Mouse (Mus musculus) heart, postnatal 0 days (tissue): ENCODE results near the gene Zdhhc25. TPM values are rescaled to one million over a fixed set of nuclear protein-coding genes. Genes with fewer than 3 reads are reported as not detected.

Experiments used
- ATAC-seq: fragments of 200-750 bp; cut with Nextera tagmentation; 2 replicates; pipeline ENCODE4 v1.8.0; 2017; ENCODE audit warnings: low read depth, moderate number of reproducible peaks, moderate library complexity; ENCODE audit not compliant: insufficient read depth
- DNase-seq: peaks from one replicate; pipeline ENCODE4 v3.0.0-alpha.2; 2016; ENCODE audit warnings: low spot score
- H3K27ac ChIP-seq: fragments of 300-500 bp; sonication (generic); 2 replicates; pipeline ENCODE4 v1.5.1; 2014; ENCODE audit warnings: low read depth, mild to moderate bottlenecking
- H3K27me3 ChIP-seq: fragments of 300-500 bp; sonication (generic); 2 replicates; pipeline ENCODE4 v1.6.1; 2014; ENCODE audit warnings: low read length, mixed read lengths; ENCODE audit not compliant: control insufficient read depth, insufficient read depth
- H3K36me3 ChIP-seq: fragments of 300-500 bp; sonication (generic); replicated peaks from 2 replicates; pipeline ENCODE4 v1.6.1; 2014; ENCODE audit warnings: low read length, mixed read lengths; ENCODE audit not compliant: control insufficient read depth, insufficient read depth
- H3K4me1 ChIP-seq: fragments of 300-500 bp; sonication (generic); 2 replicates; pipeline ENCODE4 v1.6.1; 2014; ENCODE audit warnings: antibody characterized with exemption; ENCODE audit not compliant: control insufficient read depth, insufficient read depth
- H3K4me2 ChIP-seq: fragments of 300-500 bp; sonication (generic); 2 replicates; pipeline ENCODE4 v1.6.1; 2014; ENCODE audit warnings: low read depth, mild to moderate bottlenecking, low read length, moderate library complexity
- H3K4me3 ChIP-seq: fragments of 300-500 bp; sonication (generic); 2 replicates; pipeline ENCODE4 v1.5.1; 2014; ENCODE audit warnings: low read depth, low read length
- H3K9ac ChIP-seq: fragments of 300-500 bp; sonication (generic); replicated peaks from 2 replicates; pipeline ENCODE4 v1.6.1; 2014; ENCODE audit warnings: low read depth, low read length, mixed read lengths
- H3K9me3 ChIP-seq: fragments of 300-500 bp; sonication (generic); replicated peaks from 2 replicates; pipeline ENCODE4 v1.6.1; 2016; ENCODE audit warnings: low read length; ENCODE audit not compliant: control insufficient read depth
- CTCF ChIP-seq: IDR thresholded peaks from 2 replicates; pipeline ENCODE4 v1.5.1; 2016; ENCODE audit warnings: antibody characterized with exemption, control low read depth, low read depth
- EP300 ChIP-seq: IDR thresholded peaks from 2 replicates; pipeline ENCODE4 v1.6.1; 2016; ENCODE audit warnings: antibody characterized with exemption, low read depth
- WGBS: fragments of 180-500 bp; shearing (Covaris S2); extraction: QIAGEN DNeasy Blood & Tissue Kit; methylation state at CpG from one replicate; pipeline ENCODE4 v1.1.7; 2014; 5-methylcytosine and 5-hydroxymethylcytosine counted together
- polyA plus RNA-seq: library from polyadenylated mRNA; unstranded; fragments of >200 nt; fragmentation: Nextera tagmentation; extraction: Ambion mirVana; gene quantifications from 2 replicates; pipeline ENCODE4 v1.2.1, GENCODE M21; 2015
- total RNA-seq: library from RNA; depleted of rRNA; stranded (reverse); fragments of >200 nt; gene quantifications from 2 replicates; pipeline ENCODE4 v1.2.3, GENCODE M21; 2014; ENCODE audit warnings: low replicate concordance

The Zdhhc25 gene
- total and polyA plus RNA-seq, 2 experiments from 2014 or later = not detected

GRCm38 (mm10) chr15:88603733-88604119 lies 3.6 kb downstream of the Zdhhc25 start:
- no peak overlapping the region for H3K4me3 ChIP-seq
- TF ChIP-seq CTCF = no peak
- TF ChIP-seq EP300 = no peak
- 64% methylated on average over 1 of the region's 1 CpGs for WGBS
- no peak overlapping the region for H3K4me2 ChIP-seq
- H3K4me1 ChIP-seq = no peaks in the 10 kb centered on the region
- H3K9ac ChIP-seq = no peak overlapping the region
- H3K9me3 ChIP-seq = no peaks in the 10 kb centered on the region
- H3K36me3 ChIP-seq = no peaks in the 10 kb centered on the region
- no peaks in the 10 kb centered on the region for H3K27me3 ChIP-seq
- DNase-seq = no peak
- H3K27ac ChIP-seq = no peak overlapping the region
- ATAC-seq = no peak

DNA sequence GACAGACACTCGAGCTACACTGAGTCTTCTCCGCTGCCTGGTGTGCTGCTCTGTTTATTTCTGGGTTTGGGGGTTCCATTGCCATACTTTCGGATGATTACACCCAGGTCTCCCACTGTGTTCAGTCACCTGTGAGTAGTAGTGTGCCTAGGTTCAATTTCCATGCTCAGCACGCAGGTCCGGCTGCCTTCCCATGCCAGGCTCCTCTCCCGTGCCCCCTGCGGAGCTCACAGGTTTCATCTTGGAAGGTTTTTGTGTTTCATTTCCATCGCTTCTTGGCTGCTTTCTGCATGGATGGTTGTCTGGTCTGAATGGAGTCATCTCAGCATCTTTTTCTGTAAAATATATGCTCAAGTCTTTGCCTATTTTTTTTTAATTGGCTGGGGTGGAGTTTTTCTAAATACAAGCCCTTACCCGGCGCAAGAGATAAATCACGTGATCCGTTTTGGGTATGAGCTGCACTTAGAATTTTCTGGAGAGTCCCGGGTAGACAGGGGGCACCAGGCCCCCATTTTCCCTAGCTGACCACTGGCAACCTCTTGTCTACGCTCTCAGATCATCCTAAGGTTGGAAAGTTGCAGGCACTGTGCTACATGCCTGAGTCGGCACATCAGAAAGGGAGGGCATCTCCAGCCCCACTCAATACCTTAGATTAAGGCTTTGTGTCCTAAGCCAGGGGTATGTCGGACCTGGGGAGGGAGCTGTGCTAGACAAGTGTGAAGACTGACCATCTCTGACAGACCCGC lies 4.7 kb downstream of the Zdhhc25 start:
- no peak overlapping the region for H3K4me3 ChIP-seq
- 70% methylated on average over 17 of the region's 17 CpGs for WGBS
- no peak for DNase-seq
- H3K9ac ChIP-seq = no peak overlapping the region
- no peak overlapping the region for H3K4me2 ChIP-seq
- H3K27ac ChIP-seq = no peak overlapping the region
- TF ChIP-seq CTCF (no peak), EP300 (no peak)
- no peaks in the 10 kb centered on the region for H3K9me3 ChIP-seq
- no peak for ATAC-seq
- no peaks in the 10 kb centered on the region for H3K4me1 ChIP-seq
- no peaks in the 10 kb centered on the region for H3K27me3 ChIP-seq
- no peaks in the 10 kb centered on the region for H3K36me3 ChIP-seq

GRCm38 (mm10) chr15:88605415-88605785 lies 5.3 kb downstream of the Zdhhc25 start:
- 65% methylated on average over 5 of the region's 5 CpGs for WGBS

GRCm38 (mm10) chr15:88617125-88617524 lies 17.0 kb downstream of the Zdhhc25 start:
- no peaks in the 10 kb centered on the region for H3K9me3 ChIP-seq
- no peak overlapping the region for H3K9ac ChIP-seq
- 61% methylated on average over 16 of the region's 16 CpGs for WGBS
- DNase-seq = no peak
- H3K4me3 ChIP-seq = no peak overlapping the region
- no peak for ATAC-seq
- H3K4me2 ChIP-seq = no peak overlapping the region
- no peaks in the 10 kb centered on the region for H3K36me3 ChIP-seq
- H3K27me3 ChIP-seq = no peaks in the 10 kb centered on the region
- no peak for TF ChIP-seq CTCF
- TF ChIP-seq EP300 = no peak
- H3K27ac ChIP-seq = no peak overlapping the region
- H3K4me1 ChIP-seq = no peaks in the 10 kb centered on the region

More at GRCm38 (mm10) chr15:88605415-88605785, 5.3 kb downstream of the Zdhhc25 start:
- H3K9me3 ChIP-seq = no peaks in the 10 kb centered on the region
- H3K4me1 ChIP-seq = no peaks in the 10 kb centered on the region
- H3K4me3 ChIP-seq = no peak overlapping the region
- TF ChIP-seq EP300 (no peak), CTCF (no peak)
- H3K27ac ChIP-seq = no peak overlapping the region
- no peaks in the 10 kb centered on the region for H3K27me3 ChIP-seq
- H3K9ac ChIP-seq = no peak overlapping the region
- ATAC-seq (no peak), DNase-seq (no peak)
- no peak overlapping the region for H3K4me2 ChIP-seq
- H3K36me3 ChIP-seq = no peaks in the 10 kb centered on the region

- ATAC-seq (no peak), DNase-seq (no peak)
- H3K9ac ChIP-seq = no peak overlapping the region
- H3K27ac ChIP-seq = no peak overlapping the region
- H3K4me1 ChIP-seq = no peaks in the 10 kb centered on the region
- no peaks in the 10 kb centered on the region for H3K36me3 ChIP-seq
- H3K4me3 ChIP-seq = no peak overlapping the region
- H3K9me3 ChIP-seq = no peaks in the 10 kb centered on the region
- WGBS = 66% methylated on average over 17 of the region's 17 CpGs
- TF ChIP-seq EP300 = no peak
- peak; percentile 24; the same call in 1 of the 2 replicates for TF ChIP-seq CTCF
- no peaks in the 10 kb centered on the region for H3K27me3 ChIP-seq
- H3K4me2 ChIP-seq = no peak overlapping the region
These were observed 18.1 kb downstream of the Zdhhc25 start for GRCm38 (mm10) chr15:88618008-88618773.
